Mouse (Mus musculus): ENCODE results near the gene Gcsh. TPM values are rescaled to one million over a fixed set of nuclear protein-coding genes. Genes with fewer than 3 reads are reported as not detected.

Gene Gcsh
- 100 to 1,000 TPM; 140 to 168 TPM for total RNA-seq (2021)
- long read RNA-seq, experiment 1, transcript Gcsh-201 (5 exons, 1,443 nt), result major isoform, 104 of 109 reads
- long read RNA-seq, experiment 1, partial matches to known transcripts, result 0 of 109 reads
- long read RNA-seq, experiment 1, other reads (novel, unspliced or antisense), result 5 of 109 reads
- long read RNA-seq, experiment 2, transcript Gcsh-201 (5 exons, 1,443 nt), result major isoform, 285 of 302 reads
- long read RNA-seq, experiment 2, partial matches to known transcripts, result 6 of 302 reads
- long read RNA-seq, experiment 2, other reads (novel, unspliced or antisense), result 11 of 302 reads

DNA sequence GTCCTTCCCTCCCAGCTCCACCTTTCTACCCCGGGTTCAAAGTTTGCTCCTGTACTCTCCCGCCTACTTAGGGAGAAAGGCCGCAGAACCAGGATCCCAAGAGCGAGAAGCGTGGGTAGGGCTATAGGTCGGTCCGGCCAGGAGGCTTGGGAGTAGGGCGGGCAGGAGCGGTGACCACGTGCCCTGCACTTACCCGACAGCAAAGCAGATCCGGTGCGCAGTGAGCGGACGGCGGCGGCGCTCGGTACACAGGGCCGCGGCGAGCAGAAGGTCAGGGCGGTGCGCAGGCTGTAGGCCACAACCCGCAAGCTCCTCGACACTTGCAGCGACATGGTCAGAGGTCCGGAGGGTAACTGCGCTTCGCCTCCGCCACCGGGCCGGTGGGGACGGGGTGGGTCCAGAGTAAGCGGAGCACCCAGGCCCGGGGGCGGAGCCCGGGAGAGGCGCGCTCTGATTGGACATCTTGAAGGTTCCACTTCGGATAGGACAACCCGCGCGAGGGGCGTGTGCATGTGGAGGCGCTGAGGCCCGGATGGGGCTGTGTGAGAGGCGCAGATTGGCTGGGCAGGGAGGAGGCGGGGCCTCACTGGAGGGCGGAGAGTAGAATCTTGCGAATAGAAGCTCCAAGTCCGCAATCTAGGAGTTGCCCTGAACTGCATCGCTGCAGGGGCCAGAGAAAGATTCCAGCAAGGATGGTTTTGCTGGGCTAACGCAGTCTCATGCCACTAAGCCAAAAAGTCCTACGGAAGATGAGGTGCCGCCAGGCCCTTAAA is at the start of gene Gcsh:
Gene Gcsh, minus strand, starts transcription at position 443 of the 773 bp plus-strand sequence.
- peak; percentile 94 to 95 for DNase-seq (ENCODE audit: low spot score in 2 of 2)

DNA sequence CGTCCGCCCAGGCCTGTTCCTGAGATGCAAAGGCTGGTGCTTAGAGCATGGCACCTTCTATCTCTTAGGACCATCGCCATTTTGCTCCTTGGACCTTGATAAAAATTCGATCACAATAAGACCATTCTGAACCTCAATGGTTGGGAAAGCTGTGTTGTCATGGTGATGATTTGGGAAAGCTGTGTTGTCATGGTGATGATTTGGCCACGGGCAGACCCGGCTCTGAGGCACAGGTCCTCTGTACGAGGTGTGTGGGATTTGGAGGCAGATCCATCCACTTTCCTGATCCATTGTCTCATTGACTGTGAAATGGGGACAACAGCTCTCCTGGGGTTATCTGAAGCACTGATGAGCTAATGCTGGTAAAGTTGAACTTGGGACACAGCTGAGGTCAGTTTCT is 46.5 kb upstream of the Gcsh start:
- no peak for DNase-seq (ENCODE audit: low spot score in 2 of 2)

DNA sequence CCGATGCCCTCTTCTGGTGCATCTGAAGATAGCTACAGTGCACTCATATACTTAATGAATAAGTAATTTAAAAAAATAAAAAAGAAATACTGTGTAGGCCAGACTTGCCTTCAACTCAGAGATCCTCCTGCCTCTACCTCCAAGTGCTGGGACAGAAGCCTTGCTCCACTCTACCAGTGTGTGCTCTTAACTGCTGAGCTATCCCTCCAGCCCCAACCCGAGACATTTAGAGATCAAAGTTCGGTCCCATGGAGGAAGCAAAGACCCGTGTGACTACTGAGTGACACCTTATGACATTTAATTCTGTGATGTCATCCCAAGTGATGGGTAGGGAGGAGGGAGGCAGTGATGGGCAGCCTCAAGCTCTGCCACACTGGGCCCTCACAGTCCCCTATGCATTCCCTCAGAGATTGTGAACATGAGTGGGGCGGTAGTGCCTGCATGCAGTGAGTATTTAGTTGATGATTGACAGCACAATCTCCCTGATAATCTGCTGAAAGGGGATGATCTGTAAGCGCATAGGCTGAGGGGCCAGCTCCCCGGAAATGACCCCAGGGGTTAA is 44.1 kb upstream of the Gcsh start:
- no peak for DNase-seq (ENCODE audit: low spot score in 2 of 2)

DNA sequence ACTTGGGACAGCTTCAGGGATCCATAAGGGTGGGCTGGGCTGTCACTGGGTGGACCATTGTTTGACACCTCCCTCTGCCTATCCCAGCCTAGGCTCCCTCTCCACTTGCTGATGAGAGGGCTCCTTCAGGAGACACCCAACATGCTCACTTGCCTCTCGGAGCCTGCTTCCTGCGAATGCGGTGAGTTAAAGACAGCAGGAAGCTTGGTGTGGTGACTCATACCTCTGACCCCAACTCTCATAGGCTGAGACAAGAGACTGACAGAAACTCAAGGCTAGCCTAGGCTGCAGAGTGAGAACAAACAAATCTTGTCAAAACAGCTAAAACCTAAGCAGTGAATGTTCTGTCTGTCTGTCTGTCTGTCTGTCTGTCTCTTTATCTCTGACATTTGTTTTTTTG is 40.1 kb upstream of the Gcsh start:
- peak in 1 of 2 experiments; percentile 34 for DNase-seq (ENCODE audit: low spot score in 2 of 2)

DNA sequence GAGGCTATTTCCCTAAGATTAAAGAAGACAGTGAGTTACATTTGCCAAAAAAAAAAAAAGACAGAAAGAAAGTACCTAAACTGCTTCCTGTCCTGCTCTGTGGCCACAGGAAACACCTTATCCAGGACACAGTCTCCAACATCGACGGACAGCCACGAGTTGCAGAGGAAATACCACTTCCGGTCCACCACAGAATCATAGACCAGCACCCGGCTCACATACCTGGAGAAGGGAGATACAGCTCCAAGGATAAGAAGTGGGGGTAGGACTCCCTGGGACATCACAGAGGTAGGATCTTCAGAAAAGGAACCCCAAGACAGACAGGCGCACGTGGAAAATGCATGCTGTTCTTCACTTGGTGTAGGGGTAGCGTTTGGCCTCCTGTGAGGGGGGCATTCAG is 39.3 kb upstream of the Gcsh start:
- DNase-seq (ENCODE audit: low spot score in 2 of 2), result no peak

DNA sequence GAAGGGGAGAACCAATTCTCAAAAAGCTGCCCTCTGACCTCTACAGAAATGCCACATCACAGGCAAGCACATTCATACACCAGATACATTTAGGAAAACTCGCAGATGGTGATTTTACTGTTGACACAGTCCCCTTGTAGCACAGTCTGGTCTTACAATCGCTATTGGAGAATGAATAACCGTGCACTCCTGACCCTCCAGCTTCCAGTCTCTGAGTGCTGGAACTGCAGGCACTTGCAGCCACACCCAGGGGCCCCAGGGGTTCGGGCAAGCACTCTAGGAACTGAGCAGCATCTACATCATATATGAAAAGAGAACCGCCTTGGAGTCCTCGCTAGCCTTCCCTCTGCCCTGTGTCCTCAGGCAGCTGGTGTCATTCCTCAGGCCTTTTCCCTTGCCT is 38.1 kb upstream of the Gcsh start:
- DNase-seq (ENCODE audit: low spot score in 2 of 2), result no peak

DNA sequence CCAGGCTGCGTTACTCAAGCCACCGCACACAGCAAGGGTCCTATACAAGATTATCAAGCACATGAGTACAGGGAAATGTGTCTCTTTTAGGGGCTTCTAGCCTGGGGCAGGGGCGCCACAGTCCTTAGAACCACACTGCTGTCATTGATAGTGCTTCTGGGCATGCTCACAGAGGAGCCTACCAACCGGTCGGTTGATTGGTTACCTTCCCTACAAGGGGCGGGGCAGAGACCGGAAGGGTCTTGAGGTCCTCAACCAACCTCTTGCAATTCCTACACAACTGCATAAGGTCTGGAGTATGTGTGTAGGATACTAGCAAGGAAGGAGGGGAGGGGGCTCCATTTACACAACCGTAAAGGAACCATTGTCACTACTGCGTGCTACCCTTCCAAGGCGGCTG is 35.3 kb upstream of the Gcsh start:
- DNase-seq (ENCODE audit: low spot score in 2 of 2), result no peak

DNA sequence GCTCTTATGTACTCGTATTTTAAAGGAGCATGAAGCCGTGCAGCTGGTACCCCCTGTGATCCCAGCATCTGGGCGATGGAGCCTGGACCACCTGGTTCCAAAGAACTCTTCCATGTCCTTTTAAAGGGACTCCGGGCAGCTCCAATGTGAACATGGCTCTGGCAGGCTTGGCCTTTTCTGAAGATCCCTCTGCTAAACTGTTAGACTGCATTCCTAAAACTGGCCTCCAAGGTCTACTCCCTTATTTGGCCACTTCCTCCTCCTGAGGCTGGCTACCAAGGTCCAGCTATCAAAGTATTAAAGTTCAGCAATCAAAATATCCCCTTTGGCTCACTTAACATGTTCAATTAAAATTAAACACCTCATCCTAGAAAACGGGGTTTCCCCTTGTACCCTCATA is 34.3 kb upstream of the Gcsh start:
- no peak for DNase-seq (ENCODE audit: low spot score in 2 of 2)

DNA sequence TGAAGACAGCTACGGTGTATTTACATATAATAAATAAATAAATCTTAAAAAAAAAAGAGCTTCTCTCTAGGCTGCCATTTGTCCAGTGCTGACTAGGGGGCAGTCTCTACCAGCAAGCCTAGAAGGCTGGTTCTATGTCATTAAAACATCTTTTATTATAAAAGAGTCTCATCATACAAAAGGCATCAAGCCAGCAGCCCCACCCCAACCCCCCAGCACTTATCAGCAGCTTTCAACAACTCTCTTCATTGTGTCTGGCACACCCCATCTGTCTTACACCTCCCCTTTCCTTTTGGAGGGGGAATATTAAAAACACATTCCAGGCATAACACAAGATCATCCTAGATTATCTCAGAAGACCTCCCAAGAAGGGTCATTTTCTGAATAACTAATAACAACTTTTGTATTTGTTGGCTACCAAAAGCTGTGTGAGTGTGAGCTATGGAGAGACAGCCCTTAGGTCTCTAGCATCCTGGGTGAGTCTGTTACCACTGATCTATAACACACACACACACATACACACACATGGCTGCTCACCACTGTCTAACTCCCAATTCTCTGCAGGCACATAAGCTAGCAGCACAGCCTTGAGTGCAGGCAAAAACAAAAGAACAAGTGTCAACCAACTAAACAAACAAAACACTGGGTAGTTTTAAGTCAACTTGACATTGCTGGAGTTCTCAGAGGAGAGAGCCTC is 29.1 kb upstream of the Gcsh start:
- no peak for DNase-seq (ENCODE audit: low spot score in 2 of 2)

DNA sequence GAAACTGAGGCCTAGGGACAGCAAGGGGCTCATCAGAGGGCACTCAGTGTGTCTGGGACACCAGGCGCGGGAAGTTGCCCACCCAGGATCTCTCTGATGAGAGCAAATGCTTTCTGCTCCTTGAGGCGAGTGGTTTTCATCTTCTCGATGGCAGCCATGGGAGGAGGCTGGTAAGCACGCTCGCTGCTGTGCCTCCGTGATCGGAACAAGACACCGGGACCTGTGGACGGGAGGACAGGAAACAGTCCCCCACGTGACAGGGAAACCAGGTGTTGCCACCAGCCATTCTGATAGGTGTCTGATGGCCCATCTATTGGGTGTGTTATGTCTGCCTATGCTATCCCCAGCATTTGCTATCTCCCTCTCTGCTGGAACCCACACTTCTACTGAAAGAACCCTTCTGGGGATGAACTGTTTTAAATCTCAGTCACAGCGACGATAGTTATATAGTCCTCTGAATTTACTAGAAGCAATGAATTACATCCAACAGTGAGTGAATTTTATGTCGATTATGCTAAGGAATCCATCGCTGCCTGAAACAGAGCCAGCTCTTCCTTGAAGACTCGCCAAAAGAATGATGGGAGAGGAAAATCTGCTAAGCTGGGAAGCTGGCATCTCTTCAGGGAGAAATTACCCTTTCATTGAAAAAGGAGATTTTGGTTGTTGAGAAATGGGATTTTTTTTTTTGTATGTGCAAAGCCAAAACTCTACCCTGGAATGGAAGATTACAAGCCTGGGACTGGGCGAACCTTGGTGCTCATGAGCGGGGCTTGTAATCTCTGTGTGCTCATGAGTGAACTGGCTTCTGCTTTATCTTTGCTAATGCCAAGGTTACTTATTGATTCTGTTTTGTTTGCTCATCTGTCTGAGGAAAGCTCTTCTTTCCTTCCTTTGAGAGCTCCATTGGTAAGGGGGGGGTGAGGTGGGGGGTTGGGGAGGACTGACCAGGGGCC is 26.3 kb upstream of the Gcsh start:
- no peak for DNase-seq (ENCODE audit: low spot score in 2 of 2)

DNA sequence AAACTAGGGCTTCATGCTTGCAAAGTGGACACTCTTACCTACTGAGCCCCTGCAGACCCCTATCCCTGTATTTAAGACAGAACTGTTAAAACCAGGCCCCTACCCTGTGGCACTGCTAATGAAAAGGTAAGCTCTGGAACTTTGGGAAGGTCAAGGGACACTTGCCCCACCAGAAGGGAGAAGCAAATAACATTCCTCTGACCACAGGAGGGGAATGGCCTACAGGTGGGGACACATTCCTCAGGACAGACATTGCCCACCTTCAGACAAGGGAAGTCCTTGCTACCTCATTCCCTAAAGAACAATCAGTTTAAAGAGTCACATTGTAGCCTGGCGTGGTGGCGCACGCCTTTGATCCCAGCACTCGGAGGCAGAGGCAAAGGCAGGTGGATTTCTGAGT is 24.6 kb upstream of the Gcsh start:
- DNase-seq (ENCODE audit: low spot score in 2 of 2), result no peak

DNA sequence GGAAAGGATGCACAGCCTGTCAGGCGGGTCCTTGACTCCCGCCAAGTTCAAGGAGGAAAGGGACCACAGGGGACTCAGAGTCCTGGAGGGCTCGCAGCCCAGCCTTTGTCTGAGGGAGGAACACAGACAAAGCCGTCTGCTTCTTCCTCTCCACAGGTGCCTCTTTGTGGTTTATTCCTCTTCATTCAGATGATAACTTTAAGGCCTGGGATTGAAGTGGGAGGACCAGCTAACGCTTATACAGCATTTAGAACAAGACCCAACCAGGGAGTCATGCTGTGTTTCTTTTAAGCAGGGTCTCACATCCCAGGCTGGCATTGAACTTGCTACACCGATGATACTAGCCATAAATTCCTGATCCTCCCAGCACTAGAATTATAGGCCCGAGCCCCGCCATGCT is 23.7 kb upstream of the Gcsh start:
- DNase-seq (ENCODE audit: low spot score in 2 of 2), result no peak

DNA sequence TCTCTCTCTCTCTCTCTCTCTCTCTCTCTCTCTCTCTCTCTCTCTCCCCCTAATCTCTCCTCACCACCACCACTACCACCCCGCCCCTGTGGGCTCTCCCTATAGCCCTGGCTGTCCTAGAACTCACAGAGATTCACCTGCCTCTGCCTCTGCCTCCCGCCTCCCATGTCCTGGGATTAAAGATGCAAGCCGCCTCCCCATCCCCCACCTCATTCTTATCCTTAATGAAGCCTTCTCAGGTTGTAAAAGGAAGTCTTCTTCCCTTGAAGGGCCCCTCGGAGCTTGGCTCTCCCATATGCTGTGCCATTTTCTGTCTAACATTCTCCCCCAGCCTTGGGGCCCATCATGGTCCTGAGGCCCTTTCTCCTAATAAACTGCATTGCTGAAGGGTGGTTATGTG is 22.3 kb upstream of the Gcsh start:
- no peak for DNase-seq (ENCODE audit: low spot score in 2 of 2)

DNA sequence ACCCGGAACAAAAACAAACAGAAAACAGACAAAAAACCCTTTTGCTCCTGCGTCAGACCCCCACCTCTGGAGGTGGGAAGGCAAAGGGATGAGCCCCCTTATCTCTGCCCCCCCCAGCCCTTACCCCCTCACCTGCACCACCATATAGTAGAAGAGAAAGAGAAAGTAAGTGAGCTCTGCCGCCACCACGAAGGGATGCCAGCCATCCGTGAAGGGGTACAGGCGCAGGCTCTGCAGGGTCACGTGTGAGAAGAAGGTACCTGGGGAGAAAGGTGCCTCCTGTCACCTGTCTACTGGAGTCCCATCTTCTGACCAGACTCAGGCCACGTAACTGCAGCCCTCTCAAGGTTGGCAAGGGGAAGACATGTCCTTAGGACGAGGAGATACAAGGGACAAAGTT is 18.0 kb upstream of the Gcsh start:
- no peak for DNase-seq (ENCODE audit: low spot score in 2 of 2)

DNA sequence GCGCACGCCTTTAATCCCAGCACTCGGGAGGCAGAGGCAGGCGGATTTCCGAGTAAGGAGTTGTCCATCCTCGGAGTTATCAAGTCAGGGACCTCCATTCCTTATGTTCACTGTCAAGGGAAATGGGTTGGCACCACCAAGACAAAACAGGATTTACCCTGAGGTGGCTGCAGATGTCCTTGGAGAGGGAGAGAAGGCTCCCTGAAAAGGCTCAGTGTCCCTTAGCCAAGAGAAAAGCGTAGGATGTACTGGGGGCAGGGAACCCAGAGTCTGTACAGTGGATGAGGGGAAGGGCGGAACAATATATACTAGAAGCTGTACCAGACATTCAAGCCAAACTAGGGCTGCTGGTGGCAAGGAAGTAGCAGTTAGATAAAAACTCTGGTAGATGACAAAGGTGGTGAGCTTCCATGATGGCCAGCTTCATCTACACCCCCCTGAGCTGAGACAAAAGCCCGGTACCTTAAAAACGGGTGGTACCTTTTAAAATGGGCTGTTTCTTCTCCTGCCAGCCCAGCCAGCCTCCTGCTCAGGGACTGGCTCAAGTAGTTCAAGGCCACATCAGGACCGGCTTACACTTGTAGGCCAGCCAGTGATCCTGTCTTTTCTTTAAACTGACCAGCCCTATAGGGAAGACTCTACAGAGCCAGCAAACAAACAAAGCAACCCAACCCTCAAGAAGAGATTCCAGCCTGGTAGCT is 829 bp upstream of the Gcsh start:
- no peak for DNase-seq (ENCODE audit: low spot score in 2 of 2)

DNA sequence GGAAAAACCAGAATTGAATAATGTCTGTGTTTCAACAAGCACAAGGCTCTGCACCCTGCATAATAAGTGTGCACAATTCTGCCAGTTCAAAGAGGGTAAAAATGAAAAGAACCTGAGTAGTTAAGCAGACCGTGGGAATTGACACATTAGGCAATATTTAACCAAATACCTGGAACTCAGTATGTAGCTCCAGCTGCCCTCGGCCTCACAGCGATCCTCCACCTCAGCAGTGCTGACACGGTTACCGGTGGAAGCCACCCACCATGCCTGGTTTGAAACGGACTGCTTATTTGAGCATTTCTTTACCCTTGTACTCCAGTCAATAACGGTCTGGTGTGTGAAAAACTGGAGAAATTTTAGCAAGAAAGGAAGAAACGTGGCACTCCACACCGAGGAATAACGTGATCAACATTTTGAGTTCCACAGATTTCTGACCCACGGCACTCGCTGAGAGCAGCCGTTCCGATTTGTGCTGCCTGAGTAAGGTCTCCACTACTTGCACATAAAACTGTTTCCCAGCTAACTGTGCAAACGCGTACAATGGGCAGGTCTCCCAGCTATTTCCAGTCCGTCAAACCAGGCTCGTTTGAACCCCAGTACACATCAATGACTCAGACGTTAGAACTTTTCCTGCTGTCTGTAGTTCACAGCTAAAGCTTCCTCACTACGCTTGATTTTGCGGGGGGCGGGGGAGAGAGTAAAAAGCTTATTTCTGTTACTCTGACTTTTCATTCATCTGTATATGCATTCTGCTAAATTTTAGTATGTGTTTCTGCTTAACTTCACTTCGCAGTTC is 963 bp downstream of the Gcsh start:
- no peak for DNase-seq (ENCODE audit: low spot score in 2 of 2)

DNA sequence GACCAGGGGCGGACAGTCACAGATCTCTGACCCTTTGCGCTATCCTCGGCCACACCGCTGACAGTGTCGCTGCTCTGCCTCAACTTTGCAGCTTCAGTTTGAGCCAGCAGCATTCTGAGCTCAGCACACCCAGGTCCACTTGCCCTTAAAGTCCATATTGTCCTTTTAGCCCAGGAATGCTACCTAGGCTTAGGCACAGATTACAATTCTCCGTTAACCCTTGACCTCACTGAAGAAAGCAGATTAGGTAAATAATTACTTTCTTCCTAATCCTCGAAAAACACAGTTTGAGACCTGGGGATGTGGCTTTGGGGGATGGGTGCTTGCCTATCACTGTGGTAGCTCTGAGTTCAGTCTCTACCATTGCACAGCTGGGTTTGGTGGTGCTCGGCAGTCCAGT is 2.1 kb downstream of the Gcsh start:
- DNase-seq (ENCODE audit: low spot score in 2 of 2), result no peak

DNA sequence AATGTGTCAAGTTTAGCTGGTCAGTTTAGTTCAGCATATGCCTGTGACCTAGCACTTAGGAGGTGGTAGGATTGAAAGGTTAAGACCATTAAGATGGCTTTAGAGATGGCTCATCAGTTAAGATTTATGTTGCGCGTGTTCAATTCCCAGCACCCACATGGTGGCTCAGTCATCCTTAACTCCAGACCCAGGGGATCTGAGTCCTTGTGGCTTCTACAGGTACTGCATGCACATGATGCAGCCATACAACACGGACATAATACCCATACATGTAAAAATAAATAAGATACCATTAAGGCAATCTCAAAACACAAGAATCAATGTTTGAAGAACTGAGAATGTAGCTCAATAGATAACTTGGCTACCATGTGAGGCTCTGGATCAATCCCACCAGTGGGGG is 3.5 kb downstream of the Gcsh start:
- DNase-seq (ENCODE audit: low spot score in 2 of 2), result no peak

DNA sequence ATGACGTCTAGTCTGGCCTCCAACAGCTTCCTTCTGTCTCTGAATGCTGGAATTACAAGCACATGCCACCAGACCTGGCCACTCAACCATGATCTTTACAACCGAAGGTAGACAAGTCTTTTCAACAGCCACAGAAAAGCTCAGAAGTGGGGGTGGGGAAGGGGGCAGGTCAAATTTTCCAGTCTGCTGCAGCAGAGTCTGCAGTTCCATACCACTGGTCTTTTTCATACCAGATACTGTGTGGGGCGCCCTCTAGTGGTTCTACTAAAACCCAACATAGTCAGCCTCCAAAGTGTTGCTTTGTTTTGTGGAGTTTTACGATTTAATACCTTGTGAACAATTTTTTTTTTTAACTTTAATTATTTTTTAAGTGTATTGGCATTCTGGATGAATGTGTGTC is 13.2 kb downstream of the Gcsh start:
- DNase-seq (ENCODE audit: low spot score in 2 of 2), result peak; percentile 37 to 40

Data from adrenal gland, adult 18-20 months (tissue).